In genomic region chr5:64336767-64337408, GRCm38 (mm10) we compare ENCODE assay signal across 9 mouse cellular contexts.
DNase-seq lines count a peak whose midpoint lies in the region; ATAC-seq lines count a peak whose summit lies in the region.
"Had no signal": no experiment of that assay in that cellular context is flagged by ENCODE, and none has a peak within 500 bp of the region (broad histone marks: within the 10 kb centered on the region; RNA-seq: fewer than 3 reads in every experiment).

No protein-coding gene starts in this region.

- no peak overlapping the region for H3K4me2 ChIP-seq in intestine, embryonic 16.5 days (ENCODE audit: low read depth, low read length)

- peak; percentile 28 for DNase-seq in adrenal gland, postnatal 25 days
- DNase-seq in embryo, embryonic 11 days, result peak; percentile 49
- DNase-seq in left cerebral cortex, postnatal 10 days (ENCODE audit: extremely low spot score in 1 of 2, low spot score in 2 of 2), result peak; percentile 79 to 89
- DNase-seq in right cerebral cortex, postnatal 36 days (ENCODE audit: low spot score in 2 of 2), result peak; percentile 62 to 79
- DNase-seq in spleen, adult 18-20 months, result no peak

- intact Hi-C loops in left cerebral cortex, postnatal 10 days (cut with DNase I), result no loop called here

- no peaks in the 10 kb centered on the region; the same call in 1 of the 2 replicates for H3K79me2 ChIP-seq in macrophage (ENCODE audit: inconsistent target)

- no peak overlapping the region for H3K9ac ChIP-seq in intestine, embryonic 16.5 days (ENCODE audit: low read depth, low read length)

- peak; percentile 89 for ATAC-seq in granulocyte monocyte progenitor cell, adult 5-6 weeks (replicated peaks; ENCODE audit: poor library complexity, severe bottlenecking)
- peak; percentile 53 for ATAC-seq in intestine, embryonic 16.5 days

- WGBS in intestine, embryonic 16.5 days, result 42% methylated on average over 7 of the region's 7 CpGs
- WGBS in macrophage (ENCODE audit: missing documents), result under 1% methylated on average over 7 of the region's 7 CpGs

- H3K4me1 ChIP-seq in intestine, embryonic 16.5 days (ENCODE audit: control insufficient read depth, insufficient read depth, low read length), result no peaks in the 10 kb centered on the region

- H3K9me3 ChIP-seq in intestine, embryonic 16.5 days (ENCODE audit: control insufficient read depth, low read length), result no peaks in the 10 kb centered on the region

- H3K4me3 ChIP-seq in intestine, embryonic 16.5 days (ENCODE audit: low read length), result no peak overlapping the region
- H3K4me3 ChIP-seq in macrophage (ENCODE audit: inconsistent target), result no peak overlapping the region
- H3K4me3 ChIP-seq: erythroblast, embryonic 14.5 days had no signal

- H3K27ac ChIP-seq in intestine, embryonic 16.5 days (ENCODE audit: low read length), result no peak overlapping the region
- peak overlapping the region; percentile 100 for H3K27ac ChIP-seq in macrophage

- no peaks in the 10 kb centered on the region for H3K27me3 ChIP-seq in intestine, embryonic 16.5 days (replicated peaks; ENCODE audit: control insufficient read depth, insufficient read depth, low read length)

- peaks cover 8% of the 10 kb centered on the region; the same call in 1 of the 2 replicates for H3K36me3 ChIP-seq in intestine, embryonic 16.5 days (ENCODE audit: control insufficient read depth, insufficient read depth, low read length)
- peaks cover 19% of the 10 kb centered on the region; the same call in 1 of the 2 replicates for H3K36me3 ChIP-seq in macrophage (ENCODE audit: inconsistent target)

Comparison
In these comparisons a context has a peak if more than half of its experiments do, and no peak if none do; other contexts are left out.
1. DNase-seq: peak in adrenal gland, postnatal 25 days (single experiment), embryo, embryonic 11 days (single experiment), left cerebral cortex, postnatal 10 days (2 of 2) and right cerebral cortex, postnatal 36 days (2 of 2); none in spleen, adult 18-20 months (0 of 2).